Mouse (Mus musculus) heart, postnatal 0 days (tissue): Measurements from ENCODE around the gene Dapp1.

ENCODE experiments used
- CTCF ChIP-seq: IDR thresholded peaks from 2 replicates; pipeline ENCODE4 v1.5.1; 2016; ENCODE audit warnings: antibody characterized with exemption, control low read depth, low read depth
- EP300 ChIP-seq: IDR thresholded peaks from 2 replicates; pipeline ENCODE4 v1.6.1; 2016; ENCODE audit warnings: antibody characterized with exemption, low read depth

GRCm38 (mm10) chr3:137935570-137936525 is 45.5 kb downstream of the Dapp1 start:
- no peak for TF ChIP-seq CTCF
- TF ChIP-seq EP300 = no peak
